Mouse (Mus musculus) skeletal muscle tissue, adult 2 months (tissue): ENCODE measurements around the gene Batf.
A peak's percentile ranks its signal among the peaks of the same experiment; 100 is the strongest.
"Not testable (repeated sequence)": the region's sequence is repeated elsewhere in the genome, so short reads cannot be mapped to it uniquely, and the experiment has no call there.

ENCODE experiments used
- DNase-seq: peaks from one replicate; pipeline ENCODE4 v3.0.0-alpha.2; 2012; ENCODE audit warnings: low read depth, low spot score

Gene Batf

GRCm38 (mm10) chr12:85684411-85685275, 1.8 kb upstream of the Batf start:
- no peak for DNase-seq

GRCm38 (mm10) chr12:85687217-85687533, 706 bp downstream of the Batf start:
- DNase-seq: no peak

- DNase-seq: no peak
These were observed 1.4 kb downstream of the Batf start for GRCm38 (mm10) chr12:85687846-85688245.

GRCm38 (mm10) chr12:85695787-85696186, 9.3 kb downstream of the Batf start:
- DNase-seq: no peak

GRCm38 (mm10) chr12:85696436-85696835, 10.0 kb downstream of the Batf start:
- DNase-seq: no peak

GRCm38 (mm10) chr12:85698179-85698578, 11.7 kb downstream of the Batf start:
- not testable (repeated sequence) for DNase-seq

- DNase-seq: no peak
These were observed 13.8 kb downstream of the Batf start for GRCm38 (mm10) chr12:85700191-85700841.

GRCm38 (mm10) chr12:85700842-85701223, 14.4 kb downstream of the Batf start:
- no peak for DNase-seq

- DNase-seq: no peak
These were observed 15.9 kb downstream of the Batf start for GRCm38 (mm10) chr12:85702166-85703055.

GRCm38 (mm10) chr12:85703507-85703906, 17.0 kb downstream of the Batf start:
- DNase-seq: no peak

- no peak for DNase-seq
These were observed 18.1 kb downstream of the Batf start for GRCm38 (mm10) chr12:85704566-85704965.

GRCm38 (mm10) chr12:85705002-85705830, 18.7 kb downstream of the Batf start:
- DNase-seq: peak; percentile 70

- no peak for DNase-seq
These were observed 19.5 kb downstream of the Batf start for GRCm38 (mm10) chr12:85705831-85706530.

- no peak for DNase-seq
These were observed 20.4 kb downstream of the Batf start for GRCm38 (mm10) chr12:85706906-85707305.

- DNase-seq: no peak
These were observed 20.9 kb downstream of the Batf start for GRCm38 (mm10) chr12:85707391-85707790.

GRCm38 (mm10) chr12:85708556-85708955, 22.1 kb downstream of the Batf start:
- DNase-seq: no peak

- peak; percentile 14 for DNase-seq
These were observed 24.2 kb downstream of the Batf start for GRCm38 (mm10) chr12:85710695-85711094.

GRCm38 (mm10) chr12:85712587-85712986, 26.1 kb downstream of the Batf start:
- no peak for DNase-seq

GRCm38 (mm10) chr12:85714126-85714525, 27.7 kb downstream of the Batf start:
- no peak for DNase-seq

- DNase-seq: no peak
These were observed 38.8 kb downstream of the Batf start for GRCm38 (mm10) chr12:85725306-85725705.
